Mouse (Mus musculus): ENCODE measurements at regions not wholly inside any gene's neighbourhood (a gene's known extent, or its start where the extent isn't known, plus 50 kb on each side); places are given as distances from the start of the nearest gene placed in this dataset.

GRCm38 (mm10) chr2:170257671-170258235, 109.8 kb upstream of the Zfp217 start:
- no peak for DNase-seq

GRCm38 (mm10) chr2:170255997-170256396, 108.1 kb upstream of the Zfp217 start:
- no peak for DNase-seq

- DNase-seq, result no peak
Observed at GRCm38 (mm10) chr2:170255533-170255932, 107.6 kb upstream of the Zfp217 start.

- DNase-seq, result no peak
Observed at GRCm38 (mm10) chr2:170253681-170254440, 106.0 kb upstream of the Zfp217 start.

GRCm38 (mm10) chr2:170252255-170253034, 104.5 kb upstream of the Zfp217 start:
- no peak for DNase-seq

GRCm38 (mm10) chr2:170250680-170251079, 102.8 kb upstream of the Zfp217 start:
- no peak for DNase-seq

- no peak for DNase-seq
Observed at GRCm38 (mm10) chr2:170247702-170248445, 100.0 kb upstream of the Zfp217 start.

- no peak for DNase-seq
Observed at GRCm38 (mm10) chr2:170245637-170246341, 97.9 kb upstream of the Zfp217 start.

- DNase-seq, result no peak
Observed at GRCm38 (mm10) chr2:170244108-170244507, 96.2 kb upstream of the Zfp217 start.

- no peak for DNase-seq
Observed at GRCm38 (mm10) chr2:170237959-170238358, 90.1 kb upstream of the Zfp217 start.

GRCm38 (mm10) chr2:170233426-170233825, 85.5 kb upstream of the Zfp217 start:
- DNase-seq, result no peak

GRCm38 (mm10) chr2:170229461-170230080, 81.7 kb upstream of the Zfp217 start:
- DNase-seq, result no peak

GRCm38 (mm10) chr2:170228318-170228994, 80.6 kb upstream of the Zfp217 start:
- no peak for DNase-seq

- no peak for DNase-seq
Observed at GRCm38 (mm10) chr2:170223872-170224271, 76.0 kb upstream of the Zfp217 start.

GRCm38 (mm10) chr2:170222819-170223218, 74.9 kb upstream of the Zfp217 start:
- no peak for DNase-seq

- DNase-seq, result no peak
Observed at GRCm38 (mm10) chr2:170221994-170222535, 74.2 kb upstream of the Zfp217 start.

- DNase-seq, result no peak
Observed at GRCm38 (mm10) chr2:170220871-170221369, 73.0 kb upstream of the Zfp217 start.

- no peak for DNase-seq
Observed at GRCm38 (mm10) chr2:170220443-170220842, 72.5 kb upstream of the Zfp217 start.

GRCm38 (mm10) chr2:170219611-170220401, 71.9 kb upstream of the Zfp217 start:
- DNase-seq, result no peak

- DNase-seq, result no peak
Observed at GRCm38 (mm10) chr2:170219161-170219581, 71.3 kb upstream of the Zfp217 start.

All from cerebellum, postnatal 14 days (tissue).